Mouse (Mus musculus): ENCODE data around the gene Bhlhb9. TPM values are rescaled to one million over a fixed set of nuclear protein-coding genes. Genes with fewer than 3 reads are reported as not detected.

The Bhlhb9 gene
- polyA plus RNA-seq, 1 experiment from 2014 or later, result 49.3 TPM

GRCm38 (mm10) chrX:135936452-135936851 lies 139.1 kb downstream of the Bhlhb9 start:
- no peak overlapping the region for H3K27ac ChIP-seq
- peaks cover 17% of the 10 kb centered on the region for H3K27me3 ChIP-seq (ENCODE audit: poor library complexity, severe bottlenecking)
- DNase-seq (ENCODE audit: extremely low spot score, low spot score), result no peak
- no peaks in the 10 kb centered on the region; the same call in 1 of the 2 replicates for H3K36me3 ChIP-seq (replicated peaks)
- no peak overlapping the region for H3K4me3 ChIP-seq
- H3K9me3 ChIP-seq, result no peaks in the 10 kb centered on the region
- 70% methylated on average over 1 of the region's 1 CpGs for WGBS
- no peaks in the 10 kb centered on the region for H3K4me1 ChIP-seq

MicroRNAs within 50 kb of the gene (microRNA counts, 519-probe panel; counts per million panel counts)
- 341 counts per million, percentile 65 among the panel's probes with 10 or more counts for microRNA mmu-miR-1970

Small RNA genes lying within 50 kb of the gene (microRNA-seq; reads per million reads assigned to microRNA genes)
- gene Mir1970, result not detected

Other genes starting within 250 kb of the Bhlhb9 start
- not detected in 2 replicates for gene Nxf7, start 198.8 kb upstream of the Bhlhb9 start, polyA plus RNA-seq (2016; fragmentation: Nextera tagmentation; extraction: Ambion mirVana)
- gene Prame, start 169.9 kb upstream of the Bhlhb9 start, polyA plus RNA-seq (2016; fragmentation: Nextera tagmentation; extraction: Ambion mirVana), result 0.10 TPM in 1 of 2 replicates, not detected in the other
- gene Tcp11x2, start 103.8 kb upstream of the Bhlhb9 start, polyA plus RNA-seq (2016; fragmentation: Nextera tagmentation; extraction: Ambion mirVana), result not detected in 2 replicates
- not detected in 2 replicates for gene Tmsb15a, start 72.3 kb upstream of the Bhlhb9 start, polyA plus RNA-seq (2016; fragmentation: Nextera tagmentation; extraction: Ambion mirVana)
- gene Armcx5, start 54.9 kb upstream of the Bhlhb9 start, polyA plus RNA-seq (2016; fragmentation: Nextera tagmentation; extraction: Ambion mirVana), result 10.3 and 10.6 TPM in 2 replicates
- gene Gprasp1, start 54.9 kb upstream of the Bhlhb9 start, polyA plus RNA-seq (2016; fragmentation: Nextera tagmentation; extraction: Ambion mirVana), result 52.8 and 53.6 TPM in 2 replicates
- 25.3 and 27.1 TPM in 2 replicates for gene Gprasp2, start 41.4 kb downstream of the Bhlhb9 start, polyA plus RNA-seq (2016; fragmentation: Nextera tagmentation; extraction: Ambion mirVana)
- 99.3 and 104 TPM in 2 replicates for gene Arxes2, start 196.2 kb downstream of the Bhlhb9 start, polyA plus RNA-seq (2016; fragmentation: Nextera tagmentation; extraction: Ambion mirVana)
- gene Arxes1, start 235.8 kb downstream of the Bhlhb9 start, polyA plus RNA-seq (2016; fragmentation: Nextera tagmentation; extraction: Ambion mirVana), result 41.1 and 43.5 TPM in 2 replicates

Measured in forebrain, embryonic 10.5 days (tissue).